Mouse (Mus musculus) kidney, postnatal 0 days (tissue): ENCODE data around the gene Cldn5. TPM values are rescaled to one million over a fixed set of nuclear protein-coding genes. Genes with fewer than 3 reads are reported as not detected.

Experiments used
- ATAC-seq: fragments of 200-750 bp; cut with Nextera tagmentation; replicated peaks from 2 replicates; pipeline ENCODE4 v1.8.0; 2017; ENCODE audit warnings: low read depth, moderate number of reproducible peaks, moderate TSS enrichment, moderate library complexity; ENCODE audit not compliant: low FRiP score
- DNase-seq: peaks from one replicate; pipeline ENCODE4 v3.0.0-alpha.2; 2016; ENCODE audit warnings: low spot score
- H3K27ac ChIP-seq: fragments of 300-500 bp; sonication (generic); 2 replicates; pipeline ENCODE4 v1.5.1; 2014; ENCODE audit warnings: mild to moderate bottlenecking
- H3K27me3 ChIP-seq: fragments of 300-500 bp; sonication (generic); 2 replicates; pipeline ENCODE4 v1.6.1; 2014; ENCODE audit warnings: low read length, mixed read lengths; ENCODE audit not compliant: insufficient read depth
- H3K36me3 ChIP-seq: fragments of 300-500 bp; sonication (generic); 2 replicates; pipeline ENCODE4 v1.6.1; 2014; ENCODE audit warnings: low read length, mixed read lengths; ENCODE audit not compliant: insufficient read depth
- H3K4me1 ChIP-seq: fragments of 300-500 bp; sonication (generic); replicated peaks from 2 replicates; pipeline ENCODE4 v1.6.1; 2014; ENCODE audit warnings: antibody characterized with exemption, low read length, mixed read lengths; ENCODE audit not compliant: insufficient read depth
- H3K4me2 ChIP-seq: fragments of 300-500 bp; sonication (generic); 2 replicates; pipeline ENCODE4 v1.6.1; 2014; ENCODE audit warnings: mild to moderate bottlenecking, low read length, moderate library complexity, mixed read lengths
- H3K4me3 ChIP-seq: fragments of 300-500 bp; sonication (generic); replicated peaks from 2 replicates; pipeline ENCODE4 v1.5.1; 2014; ENCODE audit warnings: low read depth, low read length
- H3K9ac ChIP-seq: fragments of 300-500 bp; sonication (generic); 2 replicates; pipeline ENCODE4 v1.6.1; 2014; ENCODE audit warnings: low read depth, low read length
- H3K9me3 ChIP-seq: fragments of 300-500 bp; sonication (generic); replicated peaks from 2 replicates; pipeline ENCODE4 v1.6.1; 2016; ENCODE audit warnings: low read length, inconsistent platforms, mixed read lengths
- CTCF ChIP-seq: IDR thresholded peaks from 2 replicates; pipeline ENCODE4 v1.5.1; 2016; ENCODE audit warnings: antibody characterized with exemption, low read depth, mild to moderate bottlenecking, moderate library complexity
- WGBS: fragments of 180-500 bp; shearing (Covaris S2); extraction: QIAGEN DNeasy Blood & Tissue Kit; methylation state at CpG from one replicate; pipeline ENCODE4 v1.1.7; 2014; 5-methylcytosine and 5-hydroxymethylcytosine counted together
- polyA plus RNA-seq: library from polyadenylated mRNA; unstranded; fragments of >200 nt; fragmentation: Nextera tagmentation; extraction: Ambion mirVana; gene quantifications from 2 replicates; pipeline ENCODE4 v1.2.1, GENCODE M21; 2015

Cldn5 gene
- polyA plus RNA-seq, 1 experiment from 2014 or later, result 107 TPM

GRCm38 (mm10) chr16:18769501-18769900, 7.1 kb upstream of the Cldn5 start:
- Histone ChIP-seq H3K4me1 (no peaks in the 10 kb centered on the region; the same call in 1 of the 2 replicates), H3K9me3 (no peaks in the 10 kb centered on the region), H3K36me3 (no peaks in the 10 kb centered on the region), H3K4me3 (no peak overlapping the region), H3K27me3 (no peaks in the 10 kb centered on the region), H3K4me2 (no peak overlapping the region), H3K9ac (no peak overlapping the region), H3K27ac (no peak overlapping the region)
- no peak for DNase-seq
- no peak for ATAC-seq
- 75% methylated on average over 1 of the region's 1 CpGs for WGBS
- no peak for TF ChIP-seq CTCF

GRCm38 (mm10) chr16:18773936-18774335, 2.7 kb upstream of the Cldn5 start:
- no peak overlapping the region; the same call in 1 of the 2 replicates for H3K27ac ChIP-seq
- no peak for ATAC-seq
- 29% methylated on average over 2 of the region's 2 CpGs for WGBS

GRCm38 (mm10) chr16:18775621-18776555, 759 bp upstream of the Cldn5 start:
- peak overlapping the region; percentile 52 for H3K4me3 ChIP-seq
- TF ChIP-seq CTCF, result no peak

More at GRCm38 (mm10) chr16:18773936-18774335, 2.7 kb upstream of the Cldn5 start:
- Histone ChIP-seq H3K4me3 (no peak overlapping the region), H3K4me1 (peaks cover 16% of the 10 kb centered on the region; the same call in 1 of the 2 replicates), H3K27me3 (0 out of 2 replicates have a peak, but pooled peaks cover 14% of the 10 kb centered on the region), H3K9ac (no peak overlapping the region), H3K36me3 (no peaks in the 10 kb centered on the region), H3K4me2 (no peak overlapping the region), H3K9me3 (no peaks in the 10 kb centered on the region)
- TF ChIP-seq CTCF, result no peak
- DNase-seq, result peak; percentile 32

GRCm38 (mm10) chr16:18777101-18778080, 744 bp downstream of the Cldn5 start:
- ATAC-seq (peak; percentile 21; the same call in 1 of the 2 replicates), DNase-seq (peak; percentile 28)
- H3K36me3 ChIP-seq, result no peaks in the 10 kb centered on the region
- 0 out of 2 replicates have a peak, but pooled peaks cover 14% of the 10 kb centered on the region for H3K27me3 ChIP-seq
- H3K4me3 ChIP-seq, result peak overlapping the region; percentile 52
- no peak for TF ChIP-seq CTCF
- peaks cover 16% of the 10 kb centered on the region; the same call in 1 of the 2 replicates for H3K4me1 ChIP-seq
- WGBS, result 2% methylated on average over 80 of the region's 80 CpGs
- H3K4me2 ChIP-seq, result peak overlapping the region; percentile 75
- no peaks in the 10 kb centered on the region for H3K9me3 ChIP-seq
- peak overlapping the region; percentile 63; the same call in 1 of the 2 replicates for H3K27ac ChIP-seq
- H3K9ac ChIP-seq, result peak overlapping the region; percentile 70

More at GRCm38 (mm10) chr16:18775621-18776555, 759 bp upstream of the Cldn5 start:
- H3K9ac ChIP-seq, result peak overlapping the region; percentile 31
- DNase-seq (no peak), ATAC-seq (no peak)
- 44% methylated on average over 18 of the region's 18 CpGs for WGBS
- H3K4me1 ChIP-seq, result peaks cover 16% of the 10 kb centered on the region; the same call in 1 of the 2 replicates
- H3K9me3 ChIP-seq, result no peaks in the 10 kb centered on the region
- peak overlapping the region; percentile 75 for H3K4me2 ChIP-seq
- H3K27me3 ChIP-seq, result 0 out of 2 replicates have a peak, but pooled peaks cover 14% of the 10 kb centered on the region
- peak overlapping the region; percentile 68 for H3K27ac ChIP-seq
- no peaks in the 10 kb centered on the region for H3K36me3 ChIP-seq

GRCm38 (mm10) chr16:18778461-18778860, 1.8 kb downstream of the Cldn5 start:
- Histone ChIP-seq H3K27ac (peak overlapping the region; percentile 22; the same call in 1 of the 2 replicates), H3K9ac (peak overlapping the region; percentile 70; the same call in 1 of the 2 replicates)
- WGBS, result 49% methylated on average over 2 of the region's 2 CpGs

More at GRCm38 (mm10) chr16:18778461-18778860, 1.8 kb downstream of the Cldn5 start:
- H3K36me3 ChIP-seq, result no peaks in the 10 kb centered on the region
- H3K27me3 ChIP-seq, result 0 out of 2 replicates have a peak, but pooled peaks cover 14% of the 10 kb centered on the region
- no peaks in the 10 kb centered on the region for H3K9me3 ChIP-seq
- peak overlapping the region; percentile 75 for H3K4me2 ChIP-seq
- ATAC-seq (no peak), DNase-seq (no peak)
- no peak for TF ChIP-seq CTCF
- peak overlapping the region; percentile 52 for H3K4me3 ChIP-seq
- H3K4me1 ChIP-seq, result peaks cover 16% of the 10 kb centered on the region; the same call in 1 of the 2 replicates
